Mouse (Mus musculus): ENCODE measurements around the gene Tgif1. TPM values are rescaled to one million over a fixed set of nuclear protein-coding genes. Genes with fewer than 3 reads are reported as not detected.
"Not testable (repeated sequence)": the region's sequence is repeated elsewhere in the genome, so short reads cannot be mapped to it uniquely, and the experiment has no call there.

Gene Tgif1
- polyA plus RNA-seq, 1 experiment: 3.5 TPM

GRCm38 (mm10) chr17:70828180-70828528 lies 25.2 kb downstream of the Tgif1 start:
- Histone ChIP-seq H3K4me1 (ENCODE audit: control insufficient read depth, insufficient read depth, low read length) (no peaks in the 10 kb centered on the region), H3K4me3 (replicated peaks; ENCODE audit: insufficient read depth, low read depth, low read length) (no peak overlapping the region), H3K27me3 (ENCODE audit: control insufficient read depth, insufficient read depth, low read length) (no peaks in the 10 kb centered on the region), H3K27ac (ENCODE audit: insufficient read depth, low read length) (no peak overlapping the region)
- no peak for TF ChIP-seq CTCF (IDR thresholded peaks at IDR 0.05; ENCODE audit: borderline replicate concordance, insufficient read depth, low read depth, low read length)
- TF ChIP-seq POLR2A (IDR thresholded peaks at IDR 0.05; ENCODE audit: borderline replicate concordance, insufficient read depth, low read length): no peak
- no peak for DNase-seq
- WGBS: 85% methylated on average over 4 of the region's 4 CpGs

- not testable (repeated sequence) for H3K4me3 ChIP-seq (replicated peaks; ENCODE audit: insufficient read depth, low read depth, low read length); H3K27ac ChIP-seq (ENCODE audit: insufficient read depth, low read length); H3K4me1 ChIP-seq (ENCODE audit: control insufficient read depth, insufficient read depth, low read length); DNase-seq; H3K27me3 ChIP-seq (ENCODE audit: control insufficient read depth, insufficient read depth, low read length)
- WGBS: 85% methylated on average over 11 of the region's 11 CpGs
Measured at GRCm38 (mm10) chr17:70827463-70828179, 25.7 kb downstream of the Tgif1 start.

- DNase-seq: no peak
- Histone ChIP-seq H3K4me3 (replicated peaks; ENCODE audit: insufficient read depth, low read depth, low read length) (no peak overlapping the region), H3K27me3 (ENCODE audit: control insufficient read depth, insufficient read depth, low read length) (no peaks in the 10 kb centered on the region), H3K4me1 (ENCODE audit: control insufficient read depth, insufficient read depth, low read length) (no peaks in the 10 kb centered on the region), H3K27ac (ENCODE audit: insufficient read depth, low read length) (no peak overlapping the region)
- 69% methylated on average over 12 of the region's 12 CpGs for WGBS
- no peak for TF ChIP-seq POLR2A (IDR thresholded peaks at IDR 0.05; ENCODE audit: borderline replicate concordance, insufficient read depth, low read length)
- TF ChIP-seq CTCF (IDR thresholded peaks at IDR 0.05; ENCODE audit: borderline replicate concordance, insufficient read depth, low read depth, low read length): no peak
Measured at GRCm38 (mm10) chr17:70826227-70826626, 27.1 kb downstream of the Tgif1 start.

- no peak for TF ChIP-seq CTCF (IDR thresholded peaks at IDR 0.05; ENCODE audit: borderline replicate concordance, insufficient read depth, low read depth, low read length)
- no peak for TF ChIP-seq POLR2A (IDR thresholded peaks at IDR 0.05; ENCODE audit: borderline replicate concordance, insufficient read depth, low read length)
- Histone ChIP-seq H3K27me3 (ENCODE audit: control insufficient read depth, insufficient read depth, low read length) (no peaks in the 10 kb centered on the region), H3K4me3 (replicated peaks; ENCODE audit: insufficient read depth, low read depth, low read length) (no peak overlapping the region), H3K4me1 (ENCODE audit: control insufficient read depth, insufficient read depth, low read length) (no peaks in the 10 kb centered on the region), H3K27ac (ENCODE audit: insufficient read depth, low read length) (no peak overlapping the region)
- no peak for DNase-seq
- WGBS: 92% methylated on average over 8 of the region's 8 CpGs
Measured at GRCm38 (mm10) chr17:70823083-70823482, 30.3 kb downstream of the Tgif1 start.

- 48% methylated on average over 50 of the region's 51 CpGs for WGBS
- Histone ChIP-seq H3K4me3 (replicated peaks; ENCODE audit: insufficient read depth, low read depth, low read length) (no peak overlapping the region), H3K27me3 (ENCODE audit: control insufficient read depth, insufficient read depth, low read length) (no peaks in the 10 kb centered on the region), H3K27ac (ENCODE audit: insufficient read depth, low read length) (no peak overlapping the region), H3K4me1 (ENCODE audit: control insufficient read depth, insufficient read depth, low read length) (no peaks in the 10 kb centered on the region)
- TF ChIP-seq CTCF (IDR thresholded peaks at IDR 0.05; ENCODE audit: borderline replicate concordance, insufficient read depth, low read depth, low read length): no peak
- no peak for TF ChIP-seq POLR2A (IDR thresholded peaks at IDR 0.05; ENCODE audit: borderline replicate concordance, insufficient read depth, low read length)
- no peak for DNase-seq
Measured at GRCm38 (mm10) chr17:70817862-70818451, 35.4 kb downstream of the Tgif1 start.

- Histone ChIP-seq H3K27ac (ENCODE audit: insufficient read depth, low read length) (no peak overlapping the region), H3K27me3 (ENCODE audit: control insufficient read depth, insufficient read depth, low read length) (no peaks in the 10 kb centered on the region), H3K4me1 (ENCODE audit: control insufficient read depth, insufficient read depth, low read length) (no peaks in the 10 kb centered on the region), H3K4me3 (replicated peaks; ENCODE audit: insufficient read depth, low read depth, low read length) (no peak overlapping the region)
- no peak for DNase-seq
- TF ChIP-seq CTCF (IDR thresholded peaks at IDR 0.05; ENCODE audit: borderline replicate concordance, insufficient read depth, low read depth, low read length) (no peak), POLR2A (IDR thresholded peaks at IDR 0.05; ENCODE audit: borderline replicate concordance, insufficient read depth, low read length) (no peak)
- 59% methylated on average over 8 of the region's 8 CpGs for WGBS
Measured at GRCm38 (mm10) chr17:70815001-70815400, 38.3 kb downstream of the Tgif1 start.

- no peak for DNase-seq
- H3K27me3 ChIP-seq (ENCODE audit: control insufficient read depth, insufficient read depth, low read length): no peaks in the 10 kb centered on the region
- no peak overlapping the region for H3K27ac ChIP-seq (ENCODE audit: insufficient read depth, low read length)
- TF ChIP-seq POLR2A (IDR thresholded peaks at IDR 0.05; ENCODE audit: borderline replicate concordance, insufficient read depth, low read length) (no peak), CTCF (IDR thresholded peaks at IDR 0.05; ENCODE audit: borderline replicate concordance, insufficient read depth, low read depth, low read length) (no peak)
- H3K4me3 ChIP-seq (replicated peaks; ENCODE audit: insufficient read depth, low read depth, low read length): no peak overlapping the region
- H3K4me1 ChIP-seq (ENCODE audit: control insufficient read depth, insufficient read depth, low read length): no peaks in the 10 kb centered on the region
- 92% methylated on average over 5 of the region's 5 CpGs for WGBS
Measured at GRCm38 (mm10) chr17:70810795-70811194, 42.6 kb downstream of the Tgif1 start.

GRCm38 (mm10) chr17:70809776-70810175 lies 43.6 kb downstream of the Tgif1 start:
- no peak overlapping the region for H3K27ac ChIP-seq (ENCODE audit: insufficient read depth, low read length)
- no peak overlapping the region for H3K4me3 ChIP-seq (replicated peaks; ENCODE audit: insufficient read depth, low read depth, low read length)
- TF ChIP-seq CTCF (IDR thresholded peaks at IDR 0.05; ENCODE audit: borderline replicate concordance, insufficient read depth, low read depth, low read length) (no peak), POLR2A (IDR thresholded peaks at IDR 0.05; ENCODE audit: borderline replicate concordance, insufficient read depth, low read length) (no peak)
- DNase-seq: no peak
- H3K27me3 ChIP-seq (ENCODE audit: control insufficient read depth, insufficient read depth, low read length): no peaks in the 10 kb centered on the region
- no peaks in the 10 kb centered on the region for H3K4me1 ChIP-seq (ENCODE audit: control insufficient read depth, insufficient read depth, low read length)
- 67% methylated on average over 3 of the region's 3 CpGs for WGBS
